Mouse (Mus musculus) layer of hippocampus, postnatal 25 days (tissue): ENCODE results near the gene Fbxl12. TPM values are rescaled to one million over a fixed set of nuclear protein-coding genes. Genes with fewer than 3 reads are reported as not detected.
A peak's percentile ranks its signal among the peaks of the same experiment; 100 is the strongest.
"Not testable (repeated sequence)": the region's sequence is repeated elsewhere in the genome, so short reads cannot be mapped to it uniquely, and the experiment has no call there.

ENCODE experiments used
- DNase-seq, 2 experiments: peaks; one replicate each; pipeline ENCODE4 v3.0.0; 2022; ENCODE audit warnings: mixed read lengths in 2 of 2, low spot score in 1 of 2; ENCODE audit errors: extremely low spot score in 1 of 2
- total RNA-seq, 2 experiments: library from RNA; stranded (reverse); gene quantifications; 2 replicates each; pipeline ENCODE4 v1.2.3; 2021

The Fbxl12 gene
- total RNA-seq, 2 experiments from 2014 or later = 14.7 to 23.3 TPM

GRCm38 (mm10) chr9:20653859-20654258 lies 9.3 kb upstream of the Fbxl12 start:
- DNase-seq = no peak

- no peak for DNase-seq
Observed at GRCm38 (mm10) chr9:20652260-20652658, 7.7 kb upstream of the Fbxl12 start.

GRCm38 (mm10) chr9:20651602-20652259 lies 7.2 kb upstream of the Fbxl12 start, which contains the start of gene Pin1:
Pin1 (plus strand) TSS chr9:20652095.
- DNase-seq = peak; percentile 95 to 96

- no peak for DNase-seq
Observed at GRCm38 (mm10) chr9:20645121-20645520, 554 bp upstream of the Fbxl12 start.

GRCm38 (mm10) chr9:20643781-20644180 lies 786 bp downstream of the Fbxl12 start:
- DNase-seq = no peak

- DNase-seq = peak in 1 of 2 experiments; percentile 49
Observed at GRCm38 (mm10) chr9:20642896-20643466, 1.6 kb downstream of the Fbxl12 start.

GRCm38 (mm10) chr9:20642101-20642895 lies 2.3 kb downstream of the Fbxl12 start, which contains the start of gene Ubl5:
Ubl5 (plus strand) TSS chr9:20642878.
- DNase-seq = no peak

- DNase-seq = no peak
Observed at GRCm38 (mm10) chr9:20641501-20641900, 3.1 kb downstream of the Fbxl12 start.

- no peak for DNase-seq
Observed at GRCm38 (mm10) chr9:20639486-20639885, 5.1 kb downstream of the Fbxl12 start.

GRCm38 (mm10) chr9:20638552-20638951 lies 6.0 kb downstream of the Fbxl12 start:
- DNase-seq = no peak

- DNase-seq = no peak
Observed at GRCm38 (mm10) chr9:20636790-20637189, 7.8 kb downstream of the Fbxl12 start.

- no peak for DNase-seq
Observed at GRCm38 (mm10) chr9:20636256-20636655, 8.3 kb downstream of the Fbxl12 start.

- DNase-seq = not testable (repeated sequence)
Observed at GRCm38 (mm10) chr9:20635676-20636075, 8.9 kb downstream of the Fbxl12 start.

- no peak for DNase-seq
Observed at GRCm38 (mm10) chr9:20631332-20631731, 13.2 kb downstream of the Fbxl12 start.

- DNase-seq = no peak
Observed at GRCm38 (mm10) chr9:20616685-20617084, 27.9 kb downstream of the Fbxl12 start.

GRCm38 (mm10) chr9:20611976-20612375 lies 32.6 kb downstream of the Fbxl12 start:
- no peak for DNase-seq

- no peak for DNase-seq
Observed at GRCm38 (mm10) chr9:20609831-20610464, 34.6 kb downstream of the Fbxl12 start.

- peak; percentile 72 to 91 for DNase-seq
Observed at GRCm38 (mm10) chr9:20607100-20607974, 37.2 kb downstream of the Fbxl12 start.

GRCm38 (mm10) chr9:20606269-20606668 lies 38.3 kb downstream of the Fbxl12 start:
- no peak for DNase-seq

GRCm38 (mm10) chr9:20601270-20601669 lies 43.3 kb downstream of the Fbxl12 start:
- no peak for DNase-seq
